Mouse (Mus musculus): Measurements from ENCODE around the gene Tnxb. TPM values are rescaled to one million over a fixed set of nuclear protein-coding genes. Genes with fewer than 3 reads are reported as not detected.
A peak's percentile ranks its signal among the peaks of the same experiment; 100 is the strongest.

Tnxb gene
- polyA plus RNA-seq, 1 experiment from 2014 or later, result 3.1 TPM

GRCm38 (mm10) chr17:34680621-34681020 lies 10.3 kb downstream of the Tnxb start:
- no peak overlapping the region for H3K4me3 ChIP-seq (ENCODE audit: low read depth, low read length)
- H3K4me1 ChIP-seq (ENCODE audit: control insufficient read depth, insufficient read depth, low read length), result 0 out of 2 replicates have a peak, but pooled peaks cover 4% of the 10 kb centered on the region
- H3K36me3 ChIP-seq (ENCODE audit: control insufficient read depth, insufficient read depth, low read length), result no peaks in the 10 kb centered on the region
- peaks cover 27% of the 10 kb centered on the region for H3K27me3 ChIP-seq (replicated peaks; ENCODE audit: control insufficient read depth, insufficient read depth, low read length)
- H3K9ac ChIP-seq (ENCODE audit: low read depth, low read length), result no peak overlapping the region
- no peak overlapping the region for H3K27ac ChIP-seq (replicated peaks; ENCODE audit: low read depth, low read length)
- WGBS, result 79% methylated on average over 4 of the region's 4 CpGs
- no peak overlapping the region for H3K4me2 ChIP-seq (ENCODE audit: low read depth, low read length)
- H3K9me3 ChIP-seq (ENCODE audit: control insufficient read depth, low read length), result no peaks in the 10 kb centered on the region
- ATAC-seq (ENCODE audit: low read depth) (no peak), DNase-seq (ENCODE audit: low spot score) (no peak)

- Histone ChIP-seq H3K9ac (ENCODE audit: low read depth, low read length) (no peak overlapping the region), H3K4me2 (ENCODE audit: low read depth, low read length) (peak overlapping the region; percentile 12; the same call in 1 of the 2 replicates), H3K36me3 (ENCODE audit: control insufficient read depth, insufficient read depth, low read length) (no peaks in the 10 kb centered on the region), H3K4me3 (ENCODE audit: low read depth, low read length) (no peak overlapping the region), H3K9me3 (ENCODE audit: control insufficient read depth, low read length) (no peaks in the 10 kb centered on the region), H3K27me3 (replicated peaks; ENCODE audit: control insufficient read depth, insufficient read depth, low read length) (peaks cover 22% of the 10 kb centered on the region), H3K27ac (replicated peaks; ENCODE audit: low read depth, low read length) (no peak overlapping the region), H3K4me1 (ENCODE audit: control insufficient read depth, insufficient read depth, low read length) (0 out of 2 replicates have a peak, but pooled peaks cover 4% of the 10 kb centered on the region)
- peak; percentile 58; the same call in 1 of the 2 replicates for ATAC-seq (ENCODE audit: low read depth)
- DNase-seq (ENCODE audit: low spot score), result peak; percentile 80
- WGBS, result 51% methylated on average over 17 of the region's 17 CpGs
Observed at GRCm38 (mm10) chr17:34681132-34681571, 10.8 kb downstream of the Tnxb start.

- no peak overlapping the region for H3K4me2 ChIP-seq (ENCODE audit: low read depth, low read length)
- 71% methylated on average over 11 of the region's 11 CpGs for WGBS
- H3K36me3 ChIP-seq (ENCODE audit: control insufficient read depth, insufficient read depth, low read length), result no peaks in the 10 kb centered on the region
- DNase-seq (ENCODE audit: low spot score) (no peak), ATAC-seq (ENCODE audit: low read depth) (no peak)
- H3K27ac ChIP-seq (replicated peaks; ENCODE audit: low read depth, low read length), result no peak overlapping the region
- no peak overlapping the region for H3K4me3 ChIP-seq (ENCODE audit: low read depth, low read length)
- H3K27me3 ChIP-seq (replicated peaks; ENCODE audit: control insufficient read depth, insufficient read depth, low read length), result peaks cover 21% of the 10 kb centered on the region
- H3K9me3 ChIP-seq (ENCODE audit: control insufficient read depth, low read length), result no peaks in the 10 kb centered on the region
- H3K4me1 ChIP-seq (ENCODE audit: control insufficient read depth, insufficient read depth, low read length), result 0 out of 2 replicates have a peak, but pooled peaks cover 4% of the 10 kb centered on the region
- peak overlapping the region; percentile 5; the same call in 1 of the 2 replicates for H3K9ac ChIP-seq (ENCODE audit: low read depth, low read length)
Observed at GRCm38 (mm10) chr17:34681881-34682536, 11.7 kb downstream of the Tnxb start.

- DNase-seq (ENCODE audit: low spot score), result no peak
- Histone ChIP-seq H3K4me3 (ENCODE audit: low read depth, low read length) (no peak overlapping the region), H3K9me3 (ENCODE audit: control insufficient read depth, low read length) (0 out of 2 replicates have a peak, but pooled peaks cover 3% of the 10 kb centered on the region), H3K27me3 (replicated peaks; ENCODE audit: control insufficient read depth, insufficient read depth, low read length) (peaks cover 18% of the 10 kb centered on the region; the same call in 1 of the 2 replicates), H3K27ac (replicated peaks; ENCODE audit: low read depth, low read length) (no peak overlapping the region), H3K9ac (ENCODE audit: low read depth, low read length) (no peak overlapping the region), H3K4me2 (ENCODE audit: low read depth, low read length) (no peak overlapping the region), H3K4me1 (ENCODE audit: control insufficient read depth, insufficient read depth, low read length) (0 out of 2 replicates have a peak, but pooled peaks cover 4% of the 10 kb centered on the region), H3K36me3 (ENCODE audit: control insufficient read depth, insufficient read depth, low read length) (no peaks in the 10 kb centered on the region)
- WGBS, result 73% methylated on average over 8 of the region's 8 CpGs
- ATAC-seq (ENCODE audit: low read depth), result no peak
Observed at GRCm38 (mm10) chr17:34683179-34683578, 12.8 kb downstream of the Tnxb start.

GRCm38 (mm10) chr17:34683686-34684220 lies 13.4 kb downstream of the Tnxb start:
- 58% methylated on average over 10 of the region's 10 CpGs for WGBS
- no peak for DNase-seq (ENCODE audit: low spot score)
- Histone ChIP-seq H3K4me3 (ENCODE audit: low read depth, low read length) (no peak overlapping the region), H3K27me3 (replicated peaks; ENCODE audit: control insufficient read depth, insufficient read depth, low read length) (peaks cover 13% of the 10 kb centered on the region; the same call in 1 of the 2 replicates), H3K4me2 (ENCODE audit: low read depth, low read length) (no peak overlapping the region), H3K9me3 (ENCODE audit: control insufficient read depth, low read length) (0 out of 2 replicates have a peak, but pooled peaks cover 3% of the 10 kb centered on the region), H3K27ac (replicated peaks; ENCODE audit: low read depth, low read length) (no peak overlapping the region), H3K36me3 (ENCODE audit: control insufficient read depth, insufficient read depth, low read length) (no peaks in the 10 kb centered on the region), H3K4me1 (ENCODE audit: control insufficient read depth, insufficient read depth, low read length) (0 out of 2 replicates have a peak, but pooled peaks cover 4% of the 10 kb centered on the region), H3K9ac (ENCODE audit: low read depth, low read length) (no peak overlapping the region)
- no peak for ATAC-seq (ENCODE audit: low read depth)

GRCm38 (mm10) chr17:34684253-34684893 lies 14.0 kb downstream of the Tnxb start:
- WGBS, result 48% methylated on average over 9 of the region's 9 CpGs
- H3K4me3 ChIP-seq (ENCODE audit: low read depth, low read length), result no peak overlapping the region
- 0 out of 2 replicates have a peak, but pooled peaks cover 3% of the 10 kb centered on the region for H3K9me3 ChIP-seq (ENCODE audit: control insufficient read depth, low read length)
- H3K4me1 ChIP-seq (ENCODE audit: control insufficient read depth, insufficient read depth, low read length), result 0 out of 2 replicates have a peak, but pooled peaks cover 4% of the 10 kb centered on the region
- no peak overlapping the region for H3K4me2 ChIP-seq (ENCODE audit: low read depth, low read length)
- H3K27ac ChIP-seq (replicated peaks; ENCODE audit: low read depth, low read length), result no peak overlapping the region
- no peaks in the 10 kb centered on the region for H3K36me3 ChIP-seq (ENCODE audit: control insufficient read depth, insufficient read depth, low read length)
- ATAC-seq (ENCODE audit: low read depth), result no peak
- no peak overlapping the region for H3K9ac ChIP-seq (ENCODE audit: low read depth, low read length)
- DNase-seq (ENCODE audit: low spot score), result no peak
- H3K27me3 ChIP-seq (replicated peaks; ENCODE audit: control insufficient read depth, insufficient read depth, low read length), result peaks cover 7% of the 10 kb centered on the region; the same call in 1 of the 2 replicates

GRCm38 (mm10) chr17:34685120-34686110 lies 15.1 kb downstream of the Tnxb start:
- Histone ChIP-seq H3K36me3 (ENCODE audit: control insufficient read depth, insufficient read depth, low read length) (no peaks in the 10 kb centered on the region), H3K9me3 (ENCODE audit: control insufficient read depth, low read length) (0 out of 2 replicates have a peak, but pooled peaks cover 3% of the 10 kb centered on the region), H3K9ac (ENCODE audit: low read depth, low read length) (no peak overlapping the region), H3K27me3 (replicated peaks; ENCODE audit: control insufficient read depth, insufficient read depth, low read length) (peaks cover 2% of the 10 kb centered on the region; the same call in 1 of the 2 replicates), H3K4me2 (ENCODE audit: low read depth, low read length) (no peak overlapping the region), H3K4me1 (ENCODE audit: control insufficient read depth, insufficient read depth, low read length) (0 out of 2 replicates have a peak, but pooled peaks cover 4% of the 10 kb centered on the region), H3K27ac (replicated peaks; ENCODE audit: low read depth, low read length) (no peak overlapping the region), H3K4me3 (ENCODE audit: low read depth, low read length) (no peak overlapping the region)
- DNase-seq (ENCODE audit: low spot score) (peak; percentile 81), ATAC-seq (ENCODE audit: low read depth) (no peak)
- WGBS, result 69% methylated on average over 28 of the region's 28 CpGs
